Mouse (Mus musculus): ENCODE data around the gene Ovol1.
A peak's percentile ranks its signal among the peaks of the same experiment; 100 is the strongest.

Gene Ovol1

GRCm38 (mm10) chr19:5518721-5519120 lies 41.7 kb downstream of the Ovol1 start:
- DNase-seq, result no peak

DNA sequence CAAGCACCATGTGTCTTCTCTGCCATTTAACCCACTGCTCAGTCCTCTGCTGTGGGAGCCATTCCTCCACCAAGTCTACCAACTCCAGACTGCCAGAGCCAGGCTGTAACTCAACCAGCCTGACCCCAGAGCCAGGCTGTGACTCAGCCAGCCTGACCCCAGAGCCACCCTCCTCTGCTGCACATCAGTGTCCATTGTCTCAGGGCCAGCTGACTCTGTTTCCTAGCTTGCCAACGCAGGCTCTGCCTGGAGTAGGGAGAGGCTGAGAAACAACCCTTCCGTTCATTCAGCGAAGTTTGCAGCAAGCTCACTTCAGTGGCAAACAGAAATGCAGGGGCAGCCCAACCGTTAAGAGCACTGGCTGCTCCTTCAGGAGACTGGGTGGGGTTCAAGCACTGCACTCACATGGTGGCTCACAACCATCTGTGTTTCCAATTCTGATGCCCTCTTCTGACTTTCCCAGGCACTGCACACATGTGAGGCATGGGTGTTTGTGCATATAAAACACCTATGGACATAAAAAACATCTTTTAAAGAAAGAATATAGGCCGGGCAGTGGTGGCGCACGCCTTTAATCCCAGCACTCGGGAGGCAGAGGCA lies 43.4 kb downstream of the Ovol1 start:
- no peak for DNase-seq

- no peak for DNase-seq
Measured at GRCm38 (mm10) chr19:5515840-5516777, 44.3 kb downstream of the Ovol1 start.

GRCm38 (mm10) chr19:5513005-5513349 lies 47.5 kb downstream of the Ovol1 start:
- no peak for DNase-seq

GRCm38 (mm10) chr19:5512091-5513004 lies 48.1 kb downstream of the Ovol1 start:
- no peak for DNase-seq

DNA sequence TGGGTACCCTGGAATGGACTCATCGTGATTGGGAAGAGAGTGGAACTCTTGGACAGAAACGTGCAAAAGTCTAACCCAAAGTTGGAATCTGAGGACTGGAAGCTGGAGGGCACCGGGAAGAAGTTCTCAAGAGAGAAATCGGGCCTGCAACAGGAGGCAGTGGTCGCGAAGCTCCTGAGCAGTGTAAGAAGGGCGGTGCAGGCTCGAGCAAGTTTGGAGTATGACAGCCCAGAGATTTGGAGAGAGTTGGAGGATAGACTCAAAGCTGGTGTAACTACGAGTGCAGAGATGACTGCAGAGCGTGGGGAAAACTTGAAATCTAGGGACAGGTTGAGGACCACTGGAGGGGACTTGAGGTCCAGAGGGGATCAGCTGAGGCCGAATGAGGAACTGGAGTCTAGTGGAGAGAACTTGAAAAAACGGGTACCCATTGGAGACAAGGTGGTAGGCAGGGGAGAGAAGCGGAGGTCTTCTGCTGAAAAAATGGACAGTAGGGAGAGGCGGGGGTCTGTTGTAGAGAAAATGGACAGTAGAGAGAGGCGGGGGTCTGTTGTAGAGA lies 49.3 kb downstream of the Ovol1 start:
- no peak for DNase-seq

GRCm38 (mm10) chr19:5510031-5511026 lies 50.1 kb downstream of the Ovol1 start, which contains the start of gene Snx32:
Gene Snx32 (minus strand): TSS chr19:5510538.
- peak; percentile 95 to 99 for DNase-seq

- no peak for DNase-seq
Measured at GRCm38 (mm10) chr19:5503687-5504086, 56.8 kb downstream of the Ovol1 start, which contains the start of gene 1700020D05Rik. Gene 1700020D05Rik (minus strand): TSS chr19:5503787.

DNA sequence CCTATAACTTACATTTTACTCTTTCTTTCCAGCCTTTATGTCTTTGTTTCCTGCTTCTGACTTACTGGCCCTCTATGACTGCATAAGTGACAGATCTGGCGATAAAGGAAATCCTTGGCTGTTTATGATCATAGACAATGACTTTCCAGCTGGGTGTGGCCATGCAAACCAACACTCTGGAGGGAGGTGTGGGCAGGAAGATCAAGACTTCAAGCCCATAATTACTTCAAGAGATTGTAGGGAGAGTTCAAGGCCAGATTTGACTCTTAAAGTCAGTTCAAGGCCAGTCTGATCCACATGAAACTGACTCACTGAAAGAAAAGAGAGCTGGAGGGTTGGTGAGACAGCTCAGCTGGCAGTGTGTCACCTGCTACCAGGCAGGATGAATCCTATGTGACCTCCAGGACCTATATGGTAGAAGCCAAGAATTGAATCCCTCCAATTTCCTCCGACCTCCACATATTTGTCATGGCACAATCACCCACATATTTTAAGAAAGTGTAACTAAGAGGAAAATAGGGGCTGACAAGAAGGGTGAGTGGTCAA lies 60.0 kb downstream of the Ovol1 start:
- DNase-seq, result no peak
